Mouse (Mus musculus) C2C12 (cell line): Measurements from ENCODE around the gene Rcsd1. TPM values are rescaled to one million over a fixed set of nuclear protein-coding genes. Genes with fewer than 3 reads are reported as not detected.
A peak's percentile ranks its signal among the peaks of the same experiment; 100 is the strongest.

ENCODE experiments used
- H3K27me3 ChIP-seq: one replicate; pipeline ENCODE4 v1.6.1; 2011; ENCODE audit not compliant: control insufficient read depth, insufficient read depth, insufficient read length
- H3K36me3 ChIP-seq: one replicate; pipeline ENCODE4 v1.6.1; 2011; ENCODE audit not compliant: control insufficient read depth, insufficient read depth
- H3K4me3 ChIP-seq: one replicate; pipeline ENCODE4 v1.5.1; 2011; ENCODE audit warnings: mild to moderate bottlenecking, control low read depth; ENCODE audit not compliant: poor library complexity, insufficient read depth, severe bottlenecking
- H3K79me2 ChIP-seq: one replicate; pipeline ENCODE4 v1.6.1; 2011; ENCODE audit not compliant: control insufficient read depth, insufficient read depth
- H3K79me3 ChIP-seq: one replicate; pipeline ENCODE4 v1.6.1; 2011; ENCODE audit warnings: low read depth, control low read depth
- H3ac ChIP-seq: one replicate; pipeline ENCODE3; 2011; ENCODE audit warnings: low read depth; ENCODE audit not compliant: control insufficient read depth, insufficient read length
- CEBPB ChIP-seq: IDR thresholded peaks from one replicate; pipeline ENCODE4 v1.6.1; 2011; ENCODE audit warnings: low read depth, mild to moderate bottlenecking, control low read depth, moderate library complexity
- CTCF ChIP-seq: IDR thresholded peaks from one replicate; pipeline ENCODE4 v1.5.1; 2011; ENCODE audit not compliant: control insufficient read depth, insufficient read depth, insufficient read length
- FOSL1 ChIP-seq: IDR thresholded peaks from one replicate; pipeline ENCODE4 v1.8.0; 2011; ENCODE audit warnings: mild to moderate bottlenecking, low read length; ENCODE audit not compliant: poor library complexity, insufficient read depth, severe bottlenecking
- MAX ChIP-seq: IDR thresholded peaks from one replicate; pipeline ENCODE4 v1.6.1; 2011; ENCODE audit warnings: mild to moderate bottlenecking, control low read depth
- MYOD1 ChIP-seq: IDR thresholded peaks from one replicate; pipeline ENCODE4 v1.6.1; 2011; ENCODE audit warnings: low read depth; ENCODE audit not compliant: control insufficient read depth, insufficient read length
- MYOG ChIP-seq: IDR thresholded peaks from one replicate; pipeline ENCODE4 v1.6.1; 2011; ENCODE audit not compliant: control insufficient read depth, insufficient read length; ENCODE audit errors: extremely low read depth
- USF1 ChIP-seq: IDR thresholded peaks from one replicate; pipeline ENCODE4 v1.6.1; 2011; ENCODE audit warnings: low read depth, mild to moderate bottlenecking, control low read depth, moderate library complexity
- polyA plus RNA-seq: library from polyadenylated mRNA; unstranded; fragments of >200 nt; fragmentation: generic; extraction: Trizol; gene quantifications from one replicate; pipeline ENCODE4 v1.2.1, GENCODE M21; 2012; ENCODE audit warnings: missing spikeins

Gene Rcsd1
- polyA plus RNA-seq, 1 experiment, result 0.05 TPM

- TF ChIP-seq MYOG, result no peak
- peak; percentile 26 for TF ChIP-seq CTCF
- Histone ChIP-seq H3K79me3 (no peaks in the 10 kb centered on the region), H3K4me3 (no peak overlapping the region), H3ac (no peak overlapping the region), H3K36me3 (no peaks in the 10 kb centered on the region), H3K79me2 (no peaks in the 10 kb centered on the region), H3K27me3 (peaks cover 13% of the 10 kb centered on the region)
Observed at GRCm38 (mm10) chr1:165660774-165661173, 48.8 kb downstream of the Rcsd1 start.

- Histone ChIP-seq H3K79me3 (no peaks in the 10 kb centered on the region), H3K79me2 (no peaks in the 10 kb centered on the region), H3K4me3 (no peak overlapping the region), H3K27me3 (peaks cover 10% of the 10 kb centered on the region), H3ac (no peak overlapping the region), H3K36me3 (no peaks in the 10 kb centered on the region)
- peak; percentile 66 for TF ChIP-seq CTCF
- TF ChIP-seq MYOG, result no peak
Observed at GRCm38 (mm10) chr1:165658602-165659001, 51.0 kb downstream of the Rcsd1 start.

- Histone ChIP-seq H3K4me3 (no peak overlapping the region), H3K36me3 (no peaks in the 10 kb centered on the region), H3K27me3 (no peaks in the 10 kb centered on the region), H3K79me3 (no peaks in the 10 kb centered on the region), H3ac (no peak overlapping the region), H3K79me2 (no peaks in the 10 kb centered on the region)
- TF ChIP-seq FOSL1 (no peak), CTCF (no peak), MAX (no peak), MYOD1 (no peak), MYOG (no peak), USF1 (no peak)
Observed at GRCm38 (mm10) chr1:165655482-165655881, 54.1 kb downstream of the Rcsd1 start.

- TF ChIP-seq FOSL1 (no peak), CTCF (peak; percentile 35)
- no peak overlapping the region for H3K4me3 ChIP-seq
Observed at GRCm38 (mm10) chr1:165655022-165655421, 54.5 kb downstream of the Rcsd1 start.

GRCm38 (mm10) chr1:165653126-165653885 is 56.3 kb downstream of the Rcsd1 start:
- Histone ChIP-seq H3K36me3 (no peaks in the 10 kb centered on the region), H3K79me2 (no peaks in the 10 kb centered on the region), H3ac (no peak overlapping the region), H3K79me3 (no peaks in the 10 kb centered on the region), H3K4me3 (no peak overlapping the region), H3K27me3 (peaks cover 8% of the 10 kb centered on the region)
- TF ChIP-seq CEBPB, result no peak
- TF ChIP-seq MYOD1, result no peak
- no peak for TF ChIP-seq MYOG
- TF ChIP-seq CTCF, result no peak
- no peak for TF ChIP-seq MAX
- no peak for TF ChIP-seq FOSL1
- TF ChIP-seq USF1, result no peak

More at GRCm38 (mm10) chr1:165655022-165655421, 54.5 kb downstream of the Rcsd1 start:
- no peaks in the 10 kb centered on the region for H3K79me3 ChIP-seq
- no peak overlapping the region for H3ac ChIP-seq
- no peaks in the 10 kb centered on the region for H3K79me2 ChIP-seq
- no peaks in the 10 kb centered on the region for H3K36me3 ChIP-seq
- peaks cover under 1% of the 10 kb centered on the region for H3K27me3 ChIP-seq

GRCm38 (mm10) chr1:165652507-165652906 is 57.0 kb downstream of the Rcsd1 start:
- no peak for TF ChIP-seq MYOD1
- no peak for TF ChIP-seq USF1
- no peak for TF ChIP-seq MAX
- TF ChIP-seq FOSL1, result no peak
- no peak for TF ChIP-seq CTCF
- no peak for TF ChIP-seq CEBPB
- TF ChIP-seq MYOG, result no peak

More at GRCm38 (mm10) chr1:165652507-165652906, 57.0 kb downstream of the Rcsd1 start:
- Histone ChIP-seq H3K36me3 (no peaks in the 10 kb centered on the region), H3ac (no peak overlapping the region), H3K4me3 (no peak overlapping the region), H3K27me3 (peaks cover 8% of the 10 kb centered on the region), H3K79me3 (no peaks in the 10 kb centered on the region), H3K79me2 (no peaks in the 10 kb centered on the region)
